Mouse (Mus musculus) brain, embryonic 14.5 days (tissue): Measurements from ENCODE around the gene C77080.

Experiments used
- CTCF ChIP-seq: fragments of 200-500 bp; IDR thresholded peaks from 2 replicates; pipeline ENCODE4 v1.5.1; 2012; ENCODE audit warnings: inconsistent platforms, mild to moderate bottlenecking, moderate library complexity, borderline replicate concordance; ENCODE audit not compliant: insufficient read depth, insufficient read length; ENCODE audit errors: extremely low read depth
- POLR2A ChIP-seq: fragments of 200-500 bp; IDR thresholded peaks from 2 replicates; pipeline ENCODE4 v1.6.1; 2012; ENCODE audit warnings: mild to moderate bottlenecking, inconsistent platforms, borderline replicate concordance; ENCODE audit not compliant: poor library complexity, insufficient read depth, insufficient read length, severe bottlenecking; ENCODE audit errors: extremely low read depth

DNA sequence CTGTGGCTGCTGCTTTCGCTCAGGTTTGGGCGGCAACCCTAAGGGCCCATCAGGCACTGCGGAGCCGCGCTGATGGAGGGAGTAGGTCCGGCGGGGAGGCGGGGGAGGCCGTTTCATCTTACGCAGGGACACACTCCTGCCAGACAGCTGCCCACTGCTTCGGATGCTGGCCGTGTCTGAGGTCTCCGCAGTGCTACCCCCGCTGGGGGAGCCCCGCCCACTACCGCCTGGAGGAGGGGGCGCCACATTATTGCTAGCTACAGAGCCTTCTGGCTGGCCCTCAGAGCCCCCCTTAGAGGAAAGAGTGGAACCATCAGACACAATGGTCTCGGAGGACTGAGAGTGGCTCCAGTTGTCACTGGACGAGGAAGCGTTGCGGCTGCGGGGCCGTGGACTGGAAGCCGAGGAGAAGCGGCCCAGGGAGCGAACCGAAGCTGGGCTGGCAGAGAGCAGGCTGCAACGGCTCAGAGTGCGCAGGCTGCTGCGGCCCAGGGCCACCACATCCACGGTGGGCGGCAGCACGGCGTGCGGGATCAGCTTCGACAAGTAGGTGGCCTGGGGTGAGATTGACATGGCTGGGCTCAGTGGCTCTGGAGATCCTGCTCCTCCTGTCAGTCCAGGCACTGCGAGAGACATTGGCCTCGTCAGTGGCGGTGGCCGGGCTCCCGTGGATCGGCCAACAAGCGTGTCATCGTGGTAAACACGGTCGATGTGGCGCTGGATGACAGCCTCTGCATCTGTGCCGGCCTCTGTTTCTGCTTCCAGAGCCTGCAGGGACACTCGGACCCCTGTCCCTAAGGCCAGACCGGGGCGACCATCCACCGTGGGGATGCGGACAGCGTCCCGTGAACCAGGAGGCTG lies 37.6 kb downstream of the C77080 start:
- TF ChIP-seq POLR2A (no peak), CTCF (no peak)
